Mouse (Mus musculus) kidney, adult 2 months (tissue): ENCODE measurements around the gene Cdh4.

Experiments used
- CTCF ChIP-seq: fragments of 200-500 bp; conservative IDR thresholded peaks from 2 replicates; pipeline ENCODE4 v1.5.1; 2011; ENCODE audit warnings: low read depth, mild to moderate bottlenecking, control low read depth, low read length, moderate library complexity, mixed read lengths; ENCODE audit not compliant: insufficient read depth, insufficient read length
- POLR2A ChIP-seq: fragments of 200-500 bp; IDR thresholded peaks from one replicate; pipeline ENCODE4 v1.6.1; 2011; ENCODE audit warnings: low read depth, low read length, control low read depth

- TF ChIP-seq CTCF (no peak), POLR2A (no peak)
These were observed 478.9 kb downstream of the Cdh4 start for GRCm38 (mm10) chr2:179921021-179921653.
